Mouse (Mus musculus): ENCODE measurements around the gene Cep78.
A peak's percentile ranks its signal among the peaks of the same experiment; 100 is the strongest.

The Cep78 gene

DNA sequence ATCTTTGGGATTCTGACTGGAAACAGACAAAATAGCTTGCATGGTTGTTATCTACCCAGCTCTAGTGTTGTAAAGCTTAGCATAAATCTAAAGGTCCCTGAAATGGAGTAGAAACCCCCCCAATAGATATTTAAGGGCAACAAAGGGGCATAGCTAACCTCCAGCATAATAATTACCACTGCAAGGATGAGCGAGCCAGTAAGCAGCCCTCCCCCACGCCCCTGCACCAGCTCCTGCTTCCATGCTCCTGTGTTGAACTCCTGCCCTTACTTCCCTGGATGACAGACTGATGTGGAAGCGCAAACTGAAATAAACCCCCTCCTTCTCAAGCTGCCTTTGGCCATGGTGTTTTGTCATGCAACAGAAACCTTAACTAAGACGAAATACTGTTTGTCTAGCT is 11.4 kb downstream of the Cep78 start:
- no peak for DNase-seq (ENCODE audit: low spot score in 2 of 2)

DNA sequence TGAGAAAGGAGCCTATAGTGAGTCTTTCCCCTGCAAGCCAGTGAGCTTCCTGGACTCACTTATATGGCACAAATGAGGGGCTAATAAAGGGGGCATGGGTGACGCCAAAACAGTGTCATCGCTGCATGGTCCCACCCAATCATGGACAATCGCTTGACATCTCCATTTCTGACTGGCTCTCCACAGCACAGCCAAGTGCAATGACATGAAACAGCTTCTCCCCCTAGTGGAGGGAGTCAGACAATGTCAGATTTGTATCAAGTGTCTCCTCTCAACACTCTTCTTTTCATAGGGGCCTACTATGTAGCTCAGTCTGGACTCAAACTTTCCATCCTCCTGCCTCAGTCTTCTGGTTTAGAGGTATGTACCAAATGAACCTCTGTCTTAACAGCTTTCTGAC is 19.7 kb downstream of the Cep78 start:
- DNase-seq (ENCODE audit: low spot score in 2 of 2) = peak in 1 of 2 experiments; percentile 33

DNA sequence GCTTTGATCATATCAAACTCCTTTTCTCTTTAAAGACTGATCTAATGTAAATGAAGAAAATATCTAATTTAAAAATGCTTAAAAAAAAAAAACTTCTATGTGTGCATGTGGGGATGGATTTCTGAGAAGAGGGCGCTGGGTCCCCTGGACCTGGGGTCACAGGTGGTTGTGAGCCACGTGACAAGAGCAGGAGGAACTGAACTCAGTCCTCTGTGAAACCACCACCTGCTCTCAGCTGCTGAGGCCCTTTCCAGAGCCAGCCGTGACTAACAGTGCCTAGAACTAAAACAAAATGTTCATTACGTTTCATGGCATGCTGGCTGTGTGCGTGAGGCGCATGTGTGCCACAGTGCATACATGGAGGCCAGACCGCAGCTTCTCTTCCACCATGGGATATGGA is 20.3 kb downstream of the Cep78 start:
- DNase-seq (ENCODE audit: low spot score in 2 of 2) = peak in 1 of 2 experiments; percentile 24

DNA sequence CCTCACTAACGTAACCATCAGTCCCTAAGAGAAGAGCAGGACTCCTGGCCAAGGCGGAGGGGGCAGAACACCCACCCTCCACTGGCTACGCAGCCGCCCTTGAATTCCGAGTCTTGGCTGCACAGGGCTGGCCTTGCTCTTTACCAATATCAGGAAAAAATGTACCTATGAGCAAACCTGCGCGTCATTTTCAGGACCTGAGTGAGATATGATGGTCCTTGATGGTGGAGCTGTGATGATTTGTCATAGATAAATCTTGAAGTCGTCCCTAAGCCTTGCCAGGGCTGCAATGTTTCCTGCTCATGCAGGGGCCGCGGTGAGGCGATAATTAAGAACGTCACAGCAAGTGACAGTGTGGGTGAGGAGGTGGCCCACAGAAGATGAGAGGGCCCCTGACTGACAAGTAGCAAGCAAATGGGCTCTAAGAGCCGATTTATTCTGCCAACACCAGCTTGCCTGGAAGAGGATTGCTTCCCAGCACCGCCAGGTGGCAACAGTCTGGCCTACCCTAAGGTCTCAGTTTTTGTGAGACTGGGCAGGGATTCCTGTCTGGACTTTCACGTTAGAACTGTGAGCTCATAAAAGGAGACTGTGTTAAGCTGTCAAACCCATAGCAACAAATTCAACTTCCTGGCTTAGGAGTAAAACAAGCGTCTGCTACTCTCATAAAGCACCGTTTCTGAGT is 21.6 kb downstream of the Cep78 start:
- DNase-seq (ENCODE audit: low spot score in 2 of 2) = no peak

DNA sequence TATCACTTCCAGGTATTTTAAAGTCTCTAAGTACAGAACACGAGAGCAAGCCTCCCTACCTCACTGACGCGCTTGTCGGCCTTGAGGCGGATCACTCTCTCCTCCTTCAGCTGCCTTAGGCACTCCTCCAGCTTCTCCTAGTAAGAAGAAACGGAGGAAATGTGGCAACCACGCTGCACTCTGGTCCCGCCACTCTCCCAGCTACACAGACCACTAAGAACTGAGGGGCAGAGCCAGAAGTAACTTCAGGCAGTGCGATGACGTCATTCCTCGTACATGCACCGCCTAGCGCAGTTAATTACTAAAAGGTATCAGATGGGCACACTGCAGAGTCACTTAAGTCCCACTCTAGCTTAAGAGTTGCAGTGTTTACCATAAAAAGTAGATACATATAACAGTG is 22.5 kb downstream of the Cep78 start:
- no peak for DNase-seq (ENCODE audit: low spot score in 2 of 2)

DNA sequence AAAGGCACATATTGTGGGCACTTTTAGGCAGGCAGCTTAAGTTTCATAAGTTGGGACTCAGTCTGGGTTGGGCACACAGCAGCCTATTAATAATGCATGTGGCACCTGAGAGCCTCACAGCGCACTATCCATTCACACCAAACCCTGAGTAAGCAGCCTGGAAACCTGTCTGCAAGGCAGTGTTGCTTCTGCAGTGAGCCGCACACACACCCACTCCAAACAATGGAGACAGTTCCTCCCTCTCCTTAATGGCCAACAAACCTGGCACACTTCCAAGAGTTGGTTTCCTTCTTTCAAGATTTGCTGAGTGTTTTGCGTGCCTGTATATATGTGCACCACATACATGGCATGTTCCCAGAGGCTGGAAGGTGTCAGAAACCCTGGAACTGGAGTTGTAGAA is 34.6 kb downstream of the Cep78 start:
- DNase-seq (ENCODE audit: low spot score in 2 of 2) = no peak

DNA sequence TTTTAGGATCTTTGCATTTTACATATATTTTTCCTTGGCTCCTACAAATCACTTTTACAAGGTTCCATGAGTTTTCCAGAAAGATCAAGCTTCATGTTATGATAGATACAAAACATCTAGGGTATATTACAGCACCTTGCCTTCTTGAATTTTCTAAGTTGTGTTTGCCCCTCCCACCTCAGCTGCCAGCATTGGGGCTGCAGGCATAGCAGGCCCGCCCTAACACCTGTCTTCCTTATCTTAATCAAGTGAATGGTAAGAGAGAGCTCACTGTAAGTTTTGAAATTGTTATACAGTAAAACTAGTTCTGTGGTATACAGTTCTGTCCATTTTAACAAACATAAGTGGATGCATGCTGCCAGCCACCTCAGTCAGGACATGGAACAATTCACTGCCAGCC is 35.9 kb downstream of the Cep78 start:
- DNase-seq (ENCODE audit: low spot score in 2 of 2) = no peak

DNA sequence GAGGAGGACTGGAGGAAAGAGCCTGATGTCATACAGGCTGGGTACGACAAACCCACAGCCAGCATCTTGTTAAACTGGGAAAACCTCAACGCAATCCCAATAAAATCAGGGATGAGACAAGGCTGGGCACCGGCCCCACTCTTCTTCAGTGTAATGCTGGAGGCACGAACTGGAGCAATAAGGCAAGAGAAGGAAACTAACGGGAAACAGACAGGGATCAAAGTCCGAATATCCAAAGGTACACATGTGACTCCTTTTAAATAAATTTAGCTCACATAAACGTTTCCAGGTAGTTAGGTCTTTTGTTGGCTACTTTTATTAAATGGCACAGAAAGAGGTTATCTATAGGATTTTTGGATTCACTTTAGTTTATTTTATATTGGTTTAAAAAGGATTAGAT is 36.4 kb downstream of the Cep78 start:
- no peak for DNase-seq (ENCODE audit: low spot score in 2 of 2)

DNA sequence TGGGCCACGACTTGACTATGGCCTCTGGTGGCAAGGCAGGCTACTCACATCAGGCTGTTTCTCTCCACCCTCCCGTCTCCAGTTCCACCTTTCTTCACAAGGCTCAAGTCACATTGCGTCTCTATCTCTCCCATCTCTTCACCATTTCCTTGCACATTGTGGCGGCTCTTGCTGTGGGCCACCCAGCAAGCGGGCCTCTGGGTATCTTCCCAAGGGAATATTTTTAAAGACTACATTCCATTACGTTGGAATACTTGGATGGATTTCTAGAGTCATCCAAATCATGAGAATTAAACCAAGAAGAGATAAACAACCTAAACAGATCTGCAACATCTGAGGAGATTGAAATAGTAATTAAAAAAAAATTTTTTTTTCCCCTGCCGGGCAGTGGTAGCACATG is 37.6 kb downstream of the Cep78 start, which contains the start of gene Psat1:
Psat1 (minus strand) TSS at position 101 of the 400 bp plus-strand sequence.
- DNase-seq (ENCODE audit: low spot score in 2 of 2) = no peak

DNA sequence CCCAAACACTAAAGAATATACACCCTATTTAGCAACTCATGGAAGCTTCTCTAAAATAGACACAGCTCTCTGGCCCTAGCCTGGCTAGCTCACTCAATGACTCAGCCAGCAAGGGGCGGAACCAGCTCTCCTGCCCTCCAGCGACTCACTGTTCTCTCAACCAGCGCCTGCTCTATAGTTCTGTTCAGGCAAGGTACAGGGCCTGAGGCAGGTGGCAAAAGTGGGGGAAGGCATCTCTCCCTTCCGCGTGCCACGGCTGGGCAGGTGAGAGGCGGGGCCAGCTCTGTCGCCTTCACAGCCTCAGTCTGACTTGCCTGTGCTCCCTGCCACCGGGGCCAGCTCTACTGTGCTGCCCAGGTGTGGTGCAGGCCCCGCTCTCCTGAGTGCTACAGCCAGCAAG is 38.1 kb downstream of the Cep78 start:
- DNase-seq (ENCODE audit: low spot score in 2 of 2) = no peak

DNA sequence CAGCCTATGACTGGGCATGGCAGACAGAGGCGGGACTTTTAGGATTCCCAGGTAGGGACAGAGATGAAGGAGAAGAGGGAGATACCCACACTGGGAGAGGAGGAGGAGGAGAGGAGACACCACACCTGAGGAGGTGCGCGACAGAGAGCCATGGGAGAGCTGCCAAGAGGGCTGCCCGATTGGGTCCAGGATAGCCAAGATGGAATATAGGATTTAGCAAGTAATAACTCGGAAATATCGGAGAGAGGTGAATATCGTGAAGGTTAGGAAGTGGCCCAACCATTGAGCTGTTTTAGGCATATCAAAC is 41.7 kb downstream of the Cep78 start:
- DNase-seq (ENCODE audit: low spot score in 2 of 2) = no peak

DNA sequence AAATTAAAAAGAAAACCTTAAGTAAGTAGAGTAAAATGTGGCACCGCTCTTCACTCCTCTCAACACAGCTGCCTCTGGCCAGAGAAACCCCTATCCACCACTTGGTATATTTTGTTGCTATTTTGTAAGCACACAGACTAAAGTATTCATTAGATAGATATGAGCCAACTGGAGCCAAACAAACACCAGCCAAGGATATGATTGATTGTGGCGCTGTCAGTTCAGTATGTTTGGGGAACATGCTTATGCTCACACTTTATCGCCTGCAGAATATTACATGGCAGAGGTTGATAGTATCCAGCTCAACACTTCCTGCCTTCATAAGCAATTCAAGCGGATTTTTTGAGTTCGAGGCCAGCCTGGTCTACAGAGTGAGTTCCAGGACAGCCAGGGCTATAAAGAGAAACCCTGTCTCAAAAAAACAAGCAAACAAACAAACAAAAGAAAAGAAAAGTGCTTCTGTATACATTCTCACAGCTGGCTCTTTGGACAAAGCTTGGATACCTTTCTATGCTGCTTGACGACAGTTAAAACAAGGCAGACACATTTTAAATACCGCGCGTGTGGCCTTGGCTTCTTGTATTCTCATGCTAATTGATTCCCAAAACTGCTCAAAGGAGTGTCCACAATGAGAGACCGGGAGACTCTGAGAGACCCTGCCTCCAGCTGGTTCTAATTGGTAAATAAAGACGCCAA is 42.2 kb downstream of the Cep78 start:
- no peak for DNase-seq (ENCODE audit: low spot score in 2 of 2)

DNA sequence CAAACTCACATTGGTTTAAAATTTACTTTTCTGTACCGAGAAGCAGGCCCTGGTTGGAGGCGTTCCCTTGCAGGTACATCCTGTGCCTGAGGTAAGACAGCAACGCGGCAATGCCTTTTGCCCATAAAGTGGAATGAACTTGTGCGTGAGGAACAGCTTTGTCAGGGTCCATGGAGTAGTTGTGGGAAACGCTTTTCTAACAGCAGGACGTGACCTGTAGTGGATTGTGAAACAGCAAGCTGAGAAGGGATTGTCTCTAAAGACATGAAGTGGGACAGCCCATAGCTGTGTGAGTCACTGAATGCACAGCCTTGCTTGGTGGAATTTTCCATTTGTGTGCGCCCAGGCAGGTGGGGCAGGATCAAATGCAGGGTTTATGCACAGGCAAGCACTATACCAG is 43.4 kb downstream of the Cep78 start:
- DNase-seq (ENCODE audit: low spot score in 2 of 2) = no peak

DNA sequence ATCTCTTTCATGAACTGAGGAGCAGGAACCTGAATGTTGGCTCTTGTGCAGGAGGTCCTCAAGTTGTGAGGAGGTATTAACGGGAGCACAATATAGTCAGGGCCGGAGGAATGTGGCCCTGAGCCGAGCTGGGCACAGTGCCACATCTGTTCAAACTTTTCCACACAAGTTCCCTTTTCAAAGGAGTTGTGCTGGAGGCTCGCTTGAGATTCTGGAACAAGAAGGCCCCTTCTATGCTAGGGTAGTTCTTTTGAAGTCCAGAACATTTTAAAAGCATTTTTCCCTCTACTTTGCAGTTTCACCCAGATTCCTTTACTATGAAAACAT is 59.1 kb downstream of the Cep78 start:
- DNase-seq (ENCODE audit: low spot score in 2 of 2) = no peak

DNA sequence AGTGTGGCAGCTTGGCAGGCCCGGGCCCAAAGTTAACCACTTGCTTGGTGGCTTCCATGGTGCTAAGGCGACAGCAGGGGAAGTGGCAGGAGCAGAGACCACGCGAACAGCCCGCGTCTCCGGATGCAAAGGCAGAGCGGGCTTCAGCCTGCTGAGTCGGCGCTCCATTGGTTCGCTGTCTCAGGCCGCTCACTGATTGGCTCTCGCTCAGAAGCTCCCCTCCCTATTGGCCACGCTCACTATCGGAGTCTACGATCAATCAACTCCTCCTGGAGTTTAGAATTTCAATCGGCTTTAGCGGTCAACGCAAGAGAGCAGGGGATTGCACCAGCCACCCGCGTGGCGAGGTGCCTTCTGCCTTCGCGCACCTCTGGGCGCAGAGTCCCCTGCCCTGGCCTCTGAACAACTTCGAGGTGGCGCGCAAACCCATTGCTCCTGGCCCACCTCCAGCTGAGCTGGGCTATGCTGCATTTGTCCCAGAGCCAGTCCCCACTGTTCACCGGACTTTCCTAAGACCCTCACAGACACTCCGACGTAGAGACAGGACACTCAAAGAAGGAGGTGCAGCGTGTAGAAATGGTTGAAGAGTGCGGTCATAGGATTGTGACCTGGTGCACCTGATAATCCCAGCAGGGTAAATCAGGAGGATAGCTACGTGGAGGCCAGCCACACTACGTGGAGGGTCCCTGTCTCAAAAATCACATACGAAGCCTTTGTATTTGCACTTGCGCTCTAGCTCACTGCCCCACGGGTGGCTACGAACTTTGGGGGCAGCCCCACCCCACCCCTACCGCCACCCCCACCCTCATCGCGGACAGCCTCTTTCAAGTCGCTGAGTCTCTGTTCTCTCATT is 59.7 kb downstream of the Cep78 start:
- DNase-seq (ENCODE audit: low spot score in 2 of 2) = peak; percentile 83 to 88

DNA sequence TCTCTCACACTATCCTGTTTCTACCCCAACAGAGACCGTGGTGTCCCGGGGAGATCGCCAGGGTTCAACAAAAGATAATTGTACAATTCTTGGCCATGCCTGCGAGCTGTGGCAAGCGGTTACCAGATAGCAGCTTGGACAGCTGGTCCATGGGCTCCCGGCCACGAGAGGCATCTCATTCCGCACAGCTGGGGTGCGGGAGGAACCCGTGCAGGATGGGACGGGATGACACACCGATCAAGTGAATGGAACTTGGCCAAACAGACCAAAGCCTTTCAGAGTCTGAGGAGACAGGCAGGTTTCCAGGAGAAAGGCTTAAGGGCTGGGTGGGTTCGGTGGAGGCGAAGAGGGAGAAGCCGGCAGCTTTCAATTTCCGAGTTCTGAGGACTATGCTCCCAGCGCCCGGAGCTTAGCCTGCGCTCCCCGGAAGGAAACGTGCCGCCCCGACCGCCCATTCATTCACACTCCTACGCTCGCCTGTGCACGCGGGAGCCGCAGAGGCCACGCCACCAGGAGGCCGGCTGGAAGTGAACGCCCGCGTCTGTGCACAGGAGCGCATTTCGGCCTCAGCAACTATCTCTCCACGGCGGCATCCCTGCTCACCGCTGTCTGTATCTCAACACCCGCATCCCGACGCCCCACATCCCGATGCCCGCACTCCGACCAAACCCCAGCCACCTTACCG is 60.5 kb downstream of the Cep78 start:
- DNase-seq (ENCODE audit: low spot score in 2 of 2) = peak in 1 of 2 experiments; percentile 43

DNA sequence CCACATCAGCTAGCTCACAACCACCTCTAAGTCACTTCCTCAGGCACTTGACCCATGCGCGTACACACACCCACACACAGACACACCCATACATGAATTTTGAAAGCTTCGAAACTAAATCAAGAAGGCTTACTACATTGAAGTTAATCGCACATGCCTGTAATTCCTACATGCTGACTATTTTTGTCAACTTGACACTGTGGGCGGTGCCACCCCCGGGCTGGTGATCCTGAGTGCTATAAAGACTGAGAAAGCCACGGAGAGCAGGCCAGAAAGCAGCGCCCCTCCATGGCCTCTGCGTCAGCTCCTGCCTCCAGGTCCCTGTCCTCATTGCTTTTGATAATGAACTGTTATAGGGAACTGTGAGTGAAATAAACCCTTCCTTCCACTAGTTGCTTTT is 61.4 kb downstream of the Cep78 start:
- DNase-seq (ENCODE audit: low spot score in 2 of 2) = peak in 1 of 2 experiments; percentile 20

DNA sequence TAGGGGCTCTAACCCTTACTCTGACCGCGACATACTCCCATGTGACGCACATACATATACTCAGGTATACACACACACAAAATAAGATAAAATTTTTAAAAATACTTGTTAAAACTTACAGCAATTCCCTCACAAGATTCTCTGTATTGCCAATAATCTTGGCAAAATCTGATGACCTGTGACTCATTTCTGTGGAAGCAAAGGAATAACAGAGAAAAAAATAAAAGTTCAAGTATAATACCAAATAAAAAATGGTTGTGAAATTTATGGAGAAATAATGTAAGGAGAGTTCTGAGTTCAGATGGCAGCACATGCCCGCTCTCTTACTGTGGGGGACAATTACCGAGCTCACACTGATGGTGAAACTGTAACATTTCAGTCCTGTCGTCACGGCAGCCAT is 65.5 kb downstream of the Cep78 start:
- DNase-seq (ENCODE audit: low spot score in 2 of 2) = no peak

DNA sequence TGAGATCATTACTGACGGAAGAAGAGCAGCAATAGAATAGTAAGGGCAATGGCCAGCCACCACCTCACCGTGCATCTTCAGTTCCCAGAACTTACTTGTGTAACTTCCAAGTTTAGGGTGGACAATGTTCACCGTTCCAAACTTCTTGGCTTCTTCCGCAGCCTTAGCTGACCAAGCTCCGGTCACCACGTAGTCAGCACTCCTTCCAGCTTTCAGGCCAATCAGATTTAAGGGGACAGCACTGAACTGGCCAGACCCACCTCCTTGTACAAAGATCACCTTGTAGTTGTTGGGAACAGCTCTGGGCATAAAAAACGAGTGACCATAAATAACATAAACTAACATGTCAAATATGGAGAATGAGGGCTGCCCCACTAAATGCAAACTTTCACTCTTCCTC is 66.7 kb downstream of the Cep78 start:
- DNase-seq (ENCODE audit: low spot score in 2 of 2) = no peak

DNA sequence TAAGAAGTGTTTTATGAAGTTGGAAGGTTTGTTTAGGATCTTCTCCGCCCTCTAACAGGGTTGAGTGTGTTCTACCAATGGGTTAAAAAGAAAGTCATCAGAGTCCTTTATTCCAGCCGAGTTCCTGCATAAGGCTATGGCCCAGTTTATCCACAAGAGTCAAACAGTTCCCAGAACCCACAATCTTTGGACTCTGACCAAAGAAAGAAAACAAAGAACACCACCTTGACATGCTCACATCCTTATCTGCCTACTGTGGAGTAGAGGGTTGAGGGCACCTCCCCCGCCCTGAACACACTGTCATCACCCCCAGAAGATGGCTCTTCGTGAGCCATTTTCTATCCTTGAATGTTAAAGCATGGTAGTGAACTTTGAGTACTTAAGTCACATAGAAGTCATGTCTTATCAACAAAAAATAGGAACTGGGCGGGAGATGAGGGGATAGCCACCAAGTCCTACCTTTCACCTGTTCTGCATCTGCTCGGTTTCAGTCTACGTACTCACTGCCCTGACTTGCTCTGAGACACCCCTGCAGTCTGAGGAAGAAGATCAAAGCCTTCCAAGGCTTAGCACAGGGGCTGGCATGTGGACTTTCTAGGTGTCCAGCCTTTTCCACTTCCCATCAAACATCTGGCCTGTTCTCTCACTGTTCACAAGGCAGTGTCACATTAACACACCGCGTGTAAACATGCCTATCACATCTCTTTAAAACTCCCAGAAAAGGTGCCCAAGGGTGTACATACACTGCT is 71.4 kb downstream of the Cep78 start:
- no peak for DNase-seq (ENCODE audit: low spot score in 2 of 2)

DNA sequence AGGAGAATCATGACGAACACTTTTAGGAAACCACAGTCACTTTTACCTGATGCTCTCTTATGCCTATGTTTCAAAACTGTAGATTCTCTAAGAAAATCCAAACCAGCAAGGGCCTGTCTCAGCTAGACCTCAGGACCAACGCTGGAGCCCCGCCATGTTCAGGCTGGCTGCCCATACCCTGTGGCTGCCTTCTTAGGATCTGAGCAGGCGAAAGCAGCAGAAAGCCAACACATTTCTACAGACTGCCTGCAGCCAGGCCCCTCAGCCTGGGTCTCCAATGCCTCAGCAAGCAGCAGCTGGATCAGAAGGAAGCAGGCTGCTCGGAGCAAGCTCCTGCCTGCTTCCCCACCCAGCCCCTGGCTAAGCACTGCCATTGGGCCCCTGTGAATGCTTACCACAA is 73.3 kb downstream of the Cep78 start:
- DNase-seq (ENCODE audit: low spot score in 2 of 2) = no peak

DNA sequence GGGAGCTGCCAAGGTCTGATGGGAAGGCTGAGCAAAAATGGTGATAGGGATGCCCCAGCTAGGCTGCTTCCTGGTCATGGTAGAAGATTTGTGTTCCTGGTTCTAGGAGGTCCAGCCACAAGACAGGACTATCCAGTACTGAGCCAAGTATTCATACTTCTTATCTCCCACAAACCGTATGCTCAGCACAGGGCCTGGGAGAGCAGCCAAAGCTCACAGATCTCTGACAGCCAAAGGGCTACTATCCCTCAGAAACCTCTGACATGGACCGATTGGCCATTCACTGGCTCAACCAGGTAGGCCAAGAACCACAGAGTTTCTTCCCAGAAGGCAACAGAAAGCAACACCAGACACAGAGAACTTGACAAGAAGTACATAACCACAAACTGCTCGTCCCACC is 73.8 kb downstream of the Cep78 start:
- peak in 1 of 2 experiments; percentile 26 for DNase-seq (ENCODE audit: low spot score in 2 of 2)
